Mouse (Mus musculus) heart, postnatal 0 days (tissue): Measurements from ENCODE around the gene Cpvl. TPM values are rescaled to one million over a fixed set of nuclear protein-coding genes. Genes with fewer than 3 reads are reported as not detected.

Experiments
- ATAC-seq: fragments of 200-750 bp; cut with Nextera tagmentation; 2 replicates; pipeline ENCODE4 v1.8.0; 2017; ENCODE audit warnings: low read depth, moderate number of reproducible peaks, moderate library complexity; ENCODE audit not compliant: insufficient read depth
- DNase-seq: peaks from one replicate; pipeline ENCODE4 v3.0.0-alpha.2; 2016; ENCODE audit warnings: low spot score
- H3K27ac ChIP-seq: fragments of 300-500 bp; sonication (generic); 2 replicates; pipeline ENCODE4 v1.5.1; 2014; ENCODE audit warnings: low read depth, mild to moderate bottlenecking
- H3K27me3 ChIP-seq: fragments of 300-500 bp; sonication (generic); 2 replicates; pipeline ENCODE4 v1.6.1; 2014; ENCODE audit warnings: low read length, mixed read lengths; ENCODE audit not compliant: control insufficient read depth, insufficient read depth
- H3K36me3 ChIP-seq: fragments of 300-500 bp; sonication (generic); replicated peaks from 2 replicates; pipeline ENCODE4 v1.6.1; 2014; ENCODE audit warnings: low read length, mixed read lengths; ENCODE audit not compliant: control insufficient read depth, insufficient read depth
- H3K4me1 ChIP-seq: fragments of 300-500 bp; sonication (generic); 2 replicates; pipeline ENCODE4 v1.6.1; 2014; ENCODE audit warnings: antibody characterized with exemption; ENCODE audit not compliant: control insufficient read depth, insufficient read depth
- H3K4me2 ChIP-seq: fragments of 300-500 bp; sonication (generic); 2 replicates; pipeline ENCODE4 v1.6.1; 2014; ENCODE audit warnings: low read depth, mild to moderate bottlenecking, low read length, moderate library complexity
- H3K4me3 ChIP-seq: fragments of 300-500 bp; sonication (generic); 2 replicates; pipeline ENCODE4 v1.5.1; 2014; ENCODE audit warnings: low read depth, low read length
- H3K9ac ChIP-seq: fragments of 300-500 bp; sonication (generic); replicated peaks from 2 replicates; pipeline ENCODE4 v1.6.1; 2014; ENCODE audit warnings: low read depth, low read length, mixed read lengths
- H3K9me3 ChIP-seq: fragments of 300-500 bp; sonication (generic); replicated peaks from 2 replicates; pipeline ENCODE4 v1.6.1; 2016; ENCODE audit warnings: low read length; ENCODE audit not compliant: control insufficient read depth
- CTCF ChIP-seq: IDR thresholded peaks from 2 replicates; pipeline ENCODE4 v1.5.1; 2016; ENCODE audit warnings: antibody characterized with exemption, control low read depth, low read depth
- EP300 ChIP-seq: IDR thresholded peaks from 2 replicates; pipeline ENCODE4 v1.6.1; 2016; ENCODE audit warnings: antibody characterized with exemption, low read depth
- WGBS: fragments of 180-500 bp; shearing (Covaris S2); extraction: QIAGEN DNeasy Blood & Tissue Kit; methylation state at CpG from one replicate; pipeline ENCODE4 v1.1.7; 2014; 5-methylcytosine and 5-hydroxymethylcytosine counted together
- polyA plus RNA-seq: library from polyadenylated mRNA; unstranded; fragments of >200 nt; fragmentation: Nextera tagmentation; extraction: Ambion mirVana; gene quantifications from 2 replicates; pipeline ENCODE4 v1.2.1, GENCODE M21; 2015
- total RNA-seq: library from RNA; depleted of rRNA; stranded (reverse); fragments of >200 nt; gene quantifications from 2 replicates; pipeline ENCODE4 v1.2.3, GENCODE M21; 2014; ENCODE audit warnings: low replicate concordance

The Cpvl gene
- total and polyA plus RNA-seq, 2 experiments from 2014 or later, result not detected

DNA sequence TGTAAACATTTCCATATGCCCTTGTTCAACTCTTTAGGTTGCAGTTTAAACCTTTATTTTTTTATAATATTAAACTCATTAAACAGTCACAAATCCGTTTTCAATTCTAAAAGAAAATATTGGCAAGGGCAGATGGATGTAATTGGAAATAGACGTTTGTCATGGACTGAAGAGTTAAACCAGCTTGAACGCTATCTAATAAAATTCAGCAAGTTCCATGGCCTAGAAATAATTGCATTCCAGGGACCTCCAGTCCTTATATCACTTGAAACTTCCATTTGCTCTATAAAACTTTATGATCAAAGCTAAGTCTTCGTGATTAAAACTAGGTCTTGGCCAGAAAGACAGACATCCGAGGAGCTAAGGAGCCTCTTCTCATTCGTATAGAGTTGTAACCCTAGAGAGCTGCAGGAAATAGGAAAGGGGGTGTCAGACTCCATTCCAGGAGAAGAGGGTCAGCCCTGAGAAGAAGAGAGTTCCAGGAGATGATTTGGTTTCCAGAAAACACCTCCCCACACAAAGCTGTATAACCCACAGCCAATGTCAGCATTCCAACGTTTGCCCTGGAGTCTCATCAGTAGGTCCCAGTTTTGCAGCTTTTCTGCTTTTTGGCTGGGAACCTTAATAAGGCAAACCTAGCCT, 36.2 kb downstream of the Cpvl start:
- 70% methylated on average over 7 of the region's 7 CpGs for WGBS
- no peak overlapping the region for H3K9ac ChIP-seq
- 0 out of 2 replicates have a peak, but pooled peaks cover 4% of the 10 kb centered on the region for H3K4me1 ChIP-seq
- DNase-seq (no peak), ATAC-seq (no peak)
- no peak overlapping the region for H3K4me3 ChIP-seq
- no peaks in the 10 kb centered on the region for H3K9me3 ChIP-seq
- no peak overlapping the region for H3K27ac ChIP-seq
- TF ChIP-seq CTCF (no peak), EP300 (no peak)
- H3K4me2 ChIP-seq, result no peak overlapping the region
- H3K36me3 ChIP-seq, result no peaks in the 10 kb centered on the region
- no peaks in the 10 kb centered on the region for H3K27me3 ChIP-seq

DNA sequence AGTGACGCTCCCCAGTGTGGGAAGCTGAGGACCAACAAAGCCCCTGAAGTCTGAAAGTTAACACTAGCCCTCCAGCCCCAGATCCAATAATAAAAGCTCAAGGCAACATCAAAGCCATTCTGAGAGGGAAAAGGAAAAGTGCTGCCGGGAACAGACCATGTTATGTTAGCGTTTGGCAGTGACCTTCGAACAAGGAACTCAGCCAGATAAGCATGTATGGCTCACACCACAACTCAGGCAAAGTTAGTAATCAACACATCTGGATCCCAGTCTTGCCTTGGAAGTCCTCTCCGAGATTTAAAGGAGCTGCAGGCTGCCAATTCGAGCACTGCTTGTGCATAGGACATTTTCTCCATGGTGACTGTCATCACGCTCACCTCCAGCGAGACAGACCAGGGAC, 38.7 kb downstream of the Cpvl start:
- Histone ChIP-seq H3K27me3 (no peaks in the 10 kb centered on the region), H3K9ac (no peak overlapping the region), H3K9me3 (no peaks in the 10 kb centered on the region), H3K4me1 (0 out of 2 replicates have a peak, but pooled peaks cover 4% of the 10 kb centered on the region), H3K27ac (no peak overlapping the region), H3K4me2 (no peak overlapping the region), H3K4me3 (no peak overlapping the region), H3K36me3 (no peaks in the 10 kb centered on the region)
- DNase-seq (no peak), ATAC-seq (no peak)
- 23% methylated on average over 8 of the region's 8 CpGs for WGBS
- TF ChIP-seq EP300 (no peak), CTCF (no peak)

DNA sequence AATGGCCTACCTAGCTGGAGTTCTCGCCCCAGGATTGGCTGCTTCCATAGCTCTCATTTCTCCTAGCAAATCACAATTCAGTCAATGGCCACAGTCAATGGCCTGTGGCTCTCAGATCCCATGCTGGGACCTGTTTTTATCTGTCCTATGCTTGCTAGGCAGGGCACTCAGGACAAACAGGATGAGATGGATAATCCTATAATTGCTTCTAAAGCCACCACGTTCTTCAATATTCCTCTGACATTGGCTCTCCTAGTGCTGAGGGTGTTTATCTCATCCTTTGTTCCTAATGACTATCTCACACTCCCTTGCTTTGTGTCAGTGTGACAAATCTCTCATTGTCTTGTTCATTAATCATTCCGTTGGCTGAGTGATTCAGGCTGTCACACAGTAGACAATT, 39.5 kb downstream of the Cpvl start:
- no peak for TF ChIP-seq CTCF
- no peak for TF ChIP-seq EP300
- 62% methylated on average over 3 of the region's 3 CpGs for WGBS
- DNase-seq, result no peak
- H3K9me3 ChIP-seq, result no peaks in the 10 kb centered on the region
- no peak for ATAC-seq
- H3K27me3 ChIP-seq, result no peaks in the 10 kb centered on the region
- H3K4me1 ChIP-seq, result 0 out of 2 replicates have a peak, but pooled peaks cover 4% of the 10 kb centered on the region
- H3K9ac ChIP-seq, result no peak overlapping the region
- H3K36me3 ChIP-seq, result no peaks in the 10 kb centered on the region
- H3K27ac ChIP-seq, result no peak overlapping the region
- no peak overlapping the region for H3K4me3 ChIP-seq
- no peak overlapping the region for H3K4me2 ChIP-seq

DNA sequence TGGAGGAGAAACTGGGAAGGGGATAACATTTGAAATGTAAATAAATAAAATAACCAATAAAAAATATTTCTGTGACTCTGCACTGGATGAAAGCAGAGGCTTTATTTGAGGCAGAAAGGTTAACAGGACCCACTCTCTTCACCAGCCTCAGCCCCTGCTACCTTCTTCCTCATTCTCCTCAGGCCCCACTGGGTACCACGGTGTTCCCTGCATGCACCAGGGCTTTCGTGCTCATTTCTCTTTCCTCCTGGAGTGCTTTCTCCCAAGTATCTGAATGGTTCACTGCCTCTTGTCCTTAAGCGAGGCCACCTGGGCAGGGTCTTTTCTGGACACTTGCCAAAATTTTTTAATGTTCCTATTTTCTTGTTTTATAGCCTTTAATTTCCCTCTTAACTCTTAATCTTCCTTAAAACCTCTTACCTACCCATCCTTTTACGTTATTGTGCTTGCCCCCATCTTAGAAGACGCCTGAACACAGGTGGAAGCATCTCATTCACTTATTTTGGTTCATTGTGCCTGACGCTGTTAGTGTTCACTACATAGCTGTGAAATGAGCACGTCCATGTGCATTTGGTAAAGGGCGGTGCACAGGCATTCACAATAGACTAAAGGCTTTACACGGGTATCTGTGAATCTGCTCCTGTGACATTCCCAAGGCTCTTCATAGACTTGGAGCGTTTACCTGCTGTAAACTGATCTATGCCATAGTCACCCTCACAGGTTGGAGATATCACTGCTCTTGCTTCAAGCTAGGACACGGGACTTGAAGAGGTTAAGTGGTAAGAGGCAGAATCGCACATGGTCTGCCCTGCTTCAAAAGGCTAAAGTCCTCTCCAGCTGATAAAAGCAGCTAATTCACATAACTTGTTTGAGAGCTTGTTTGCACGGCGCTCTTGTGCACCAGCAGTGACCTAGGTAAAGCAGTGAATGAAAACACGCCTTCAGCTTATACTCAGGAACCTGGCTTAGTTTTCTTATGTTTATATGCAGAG, 41.0 kb downstream of the Cpvl start:
- 60% methylated on average over 15 of the region's 15 CpGs for whole genome bisulfite sequencing
- no peak overlapping the region for H3K4me2 ChIP-seq
- ATAC-seq, result no peak
- no peak overlapping the region for H3K4me3 ChIP-seq
- no peaks in the 10 kb centered on the region for H3K9me3 ChIP-seq
- 0 out of 2 replicates have a peak, but pooled peaks cover 4% of the 10 kb centered on the region for H3K4me1 ChIP-seq
- H3K36me3 ChIP-seq, result no peaks in the 10 kb centered on the region
- no peak overlapping the region for H3K27ac ChIP-seq
- H3K27me3 ChIP-seq, result no peaks in the 10 kb centered on the region
- TF ChIP-seq CTCF (no peak), EP300 (no peak)
- H3K9ac ChIP-seq, result no peak overlapping the region
- no peak for DNase-seq

DNA sequence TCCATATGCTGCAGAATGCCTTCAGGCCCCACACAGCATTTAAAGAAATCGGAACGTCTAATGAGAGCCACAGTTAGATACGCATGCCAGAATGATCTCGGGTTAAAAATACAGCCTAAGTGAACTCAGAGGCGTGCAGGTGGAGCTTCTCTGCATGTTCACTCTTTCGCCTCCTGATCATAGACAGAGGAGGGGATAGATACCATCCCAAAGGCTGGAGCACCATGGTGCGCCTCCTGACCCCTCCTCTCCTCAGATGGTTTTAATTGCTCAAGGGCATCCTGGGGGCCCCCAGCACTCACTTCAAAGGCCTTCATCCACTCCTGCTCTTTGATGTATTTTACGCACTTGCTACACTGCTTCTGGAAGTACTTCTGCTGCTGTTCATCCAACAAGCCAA, 46.9 kb downstream of the Cpvl start:
- H3K4me3 ChIP-seq, result no peak overlapping the region
- H3K4me1 ChIP-seq, result no peaks in the 10 kb centered on the region
- H3K9ac ChIP-seq, result no peak overlapping the region
- no peak overlapping the region for H3K4me2 ChIP-seq
- TF ChIP-seq CTCF, result no peak
- H3K27me3 ChIP-seq, result no peaks in the 10 kb centered on the region
- H3K9me3 ChIP-seq, result no peaks in the 10 kb centered on the region
- DNase-seq (no peak), ATAC-seq (no peak)
- no peaks in the 10 kb centered on the region for H3K36me3 ChIP-seq
- WGBS, result 75% methylated on average over 8 of the region's 8 CpGs
- no peak overlapping the region for H3K27ac ChIP-seq
